Comparison of ENCODE assay signal across 1 mouse cellular context in the genomic region with DNA sequence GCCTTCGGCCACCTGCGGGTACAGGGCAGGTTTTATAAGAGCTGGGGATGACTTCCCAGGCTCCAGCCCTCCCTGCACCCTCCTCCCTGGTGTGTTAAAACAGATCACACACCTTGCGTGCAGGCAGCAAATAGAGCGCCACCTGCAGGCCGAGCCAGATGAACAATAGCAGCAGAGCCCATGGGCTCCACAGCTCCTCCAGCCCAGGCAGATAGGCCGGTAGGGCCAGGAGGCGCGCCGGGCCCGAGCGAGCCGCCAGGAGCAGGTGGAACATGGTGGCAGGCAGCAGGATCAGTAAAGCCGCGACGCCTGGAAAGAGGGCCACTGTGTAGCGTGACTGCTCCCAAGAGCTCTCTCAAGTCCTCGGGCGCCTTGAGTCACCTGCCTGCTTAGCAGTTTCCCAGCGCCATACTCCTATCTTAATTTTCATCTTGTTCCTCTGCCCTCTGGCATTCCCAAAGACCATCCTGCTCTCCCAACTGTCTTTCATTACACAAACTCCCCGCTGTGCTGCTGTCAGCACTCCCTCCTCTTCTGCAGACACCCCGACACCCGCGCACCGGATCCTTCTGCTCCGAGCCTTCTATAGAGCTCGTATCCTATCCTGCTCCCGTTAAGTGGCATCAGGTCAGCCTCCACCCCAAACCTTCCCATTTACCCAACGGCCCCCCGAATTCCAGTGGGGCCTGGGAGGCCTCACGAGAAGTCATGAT.
TF ChIP-seq lines count a peak whose summit lies in the region.

No protein-coding gene starts in this region.

TF ChIP-seq in MEL, 35 proteins besides CTCF, POLR2A, EP300 and RAD21 (continued from another document):
- TF ChIP-seq MAZ (IDR thresholded peaks at IDR 0.05; ENCODE audit: low read depth, low read length) (peak; percentile 46), CHD2 (IDR thresholded peaks at IDR 0.05; ENCODE audit: low read length) (no peak), ZC3H11A (IDR thresholded peaks at IDR 0.05; ENCODE audit: low read depth, low read length) (no peak), USF1 (IDR thresholded peaks at IDR 0.05; ENCODE audit: low read depth, low read length) (no peak), MYB (IDR thresholded peaks at IDR 0.05; ENCODE audit: low read depth, low read length) (no peak), UBTF (IDR thresholded peaks at IDR 0.05; ENCODE audit: borderline replicate concordance, insufficient read depth, low read depth, low read length) (peak; percentile 45; the same call in 1 of the 2 replicates), JUND (IDR thresholded peaks at IDR 0.05; ENCODE audit: low read depth, low read length) (no peak), ZNF384 (IDR thresholded peaks at IDR 0.05; ENCODE audit: low read depth, low read length) (no peak), TAL1 (IDR thresholded peaks at IDR 0.05; ENCODE audit: low read length) (no peak), ZMIZ1 (IDR thresholded peaks at IDR 0.05; ENCODE audit: low read depth, low read length) (no peak), MAX (IDR thresholded peaks at IDR 0.05; ENCODE audit: low read length) (no peak), HCFC1 (IDR thresholded peaks at IDR 0.05; ENCODE audit: low read depth, low read length) (peak; percentile 20), POLR2AphosphoS5 (IDR thresholded peaks at IDR 0.05; ENCODE audit: borderline replicate concordance, low read depth, low read length) (no peak), MYC (IDR thresholded peaks at IDR 0.05; ENCODE audit: low read depth, low read length) (peak; percentile 41; the same call in 1 of the 2 replicates), SMC3 (IDR thresholded peaks at IDR 0.05; ENCODE audit: low read depth, low read length) (peak; percentile 67), ELF1 (IDR thresholded peaks at IDR 0.05; ENCODE audit: low read depth, low read length) (no peak), CHD1 (IDR thresholded peaks at IDR 0.05; ENCODE audit: low read depth, low read length) (no peak), POLR2AphosphoS2 (IDR thresholded peaks at IDR 0.05; ENCODE audit: low read length) (no peak), TBP (IDR thresholded peaks at IDR 0.05; ENCODE audit: low read depth, low read length) (no peak), ETS1 (IDR thresholded peaks at IDR 0.05; ENCODE audit: low read depth, low read length) (no peak)
TF ChIP-seq in MEL: peak in this region for 6.
